Mouse (Mus musculus) limb, embryonic 11.5 days (tissue): ENCODE data around the gene Epha4. TPM values are rescaled to one million over a fixed set of nuclear protein-coding genes. Genes with fewer than 3 reads are reported as not detected.
A peak's percentile ranks its signal among the peaks of the same experiment; 100 is the strongest.

Source experiments
- ATAC-seq: fragments of 200-750 bp; cut with Nextera tagmentation; 2 replicates; pipeline ENCODE4 v1.8.0; 2017; ENCODE audit warnings: low read depth; ENCODE audit not compliant: insufficient number of reproducible peaks, low FRiP score, low TSS enrichment
- DNase-seq: peaks from one replicate; pipeline ENCODE4 v3.0.0-alpha.2; 2015; ENCODE audit warnings: low spot score
- H3K27ac ChIP-seq: fragments of 300-500 bp; sonication (generic); replicated peaks from 2 replicates; pipeline ENCODE4 v1.5.1; 2014; ENCODE audit warnings: low read depth, mild to moderate bottlenecking, low read length
- H3K27me3 ChIP-seq: fragments of 300-500 bp; sonication (generic); 2 replicates; pipeline ENCODE4 v1.6.1; 2014; ENCODE audit warnings: mild to moderate bottlenecking, low read length, mixed read lengths; ENCODE audit not compliant: control insufficient read depth, insufficient read depth
- H3K36me3 ChIP-seq: fragments of 300-500 bp; sonication (generic); 2 replicates; pipeline ENCODE4 v1.6.1; 2014; ENCODE audit warnings: mild to moderate bottlenecking, low read length, moderate library complexity, mixed read lengths; ENCODE audit not compliant: control insufficient read depth, insufficient read depth
- H3K4me1 ChIP-seq: fragments of 300-500 bp; sonication (generic); 2 replicates; pipeline ENCODE4 v1.6.1; 2014; ENCODE audit warnings: low read length, mixed read lengths; ENCODE audit not compliant: control insufficient read depth, insufficient read depth
- H3K4me2 ChIP-seq: fragments of 300-500 bp; sonication (generic); 2 replicates; pipeline ENCODE4 v1.6.1; 2014; ENCODE audit warnings: low read depth, mild to moderate bottlenecking, moderate library complexity; ENCODE audit not compliant: severe bottlenecking
- H3K4me3 ChIP-seq: fragments of 300-500 bp; sonication (generic); 2 replicates; pipeline ENCODE4 v1.5.1; 2014; ENCODE audit warnings: low read depth, low read length
- H3K9ac ChIP-seq: fragments of 300-500 bp; sonication (generic); 2 replicates; pipeline ENCODE4 v1.6.1; 2014; ENCODE audit warnings: mild to moderate bottlenecking, low read length
- H3K9me3 ChIP-seq: fragments of 300-500 bp; sonication (generic); 2 replicates; pipeline ENCODE4 v1.6.1; 2016; ENCODE audit warnings: low read length; ENCODE audit not compliant: control insufficient read depth
- WGBS: fragments of 180-500 bp; shearing (Covaris S2); extraction: QIAGEN DNeasy Blood & Tissue Kit; methylation state at CpG from one replicate; pipeline ENCODE4 v1.1.7; 2014; 5-methylcytosine and 5-hydroxymethylcytosine counted together
- polyA plus RNA-seq: library from polyadenylated mRNA; unstranded; fragments of >200 nt; fragmentation: Nextera tagmentation; extraction: Ambion mirVana; gene quantifications from 2 replicates; pipeline ENCODE4 v1.2.1, GENCODE M21; 2014

Gene Epha4
- polyA plus RNA-seq, 1 experiment from 2014 or later: 41.9 TPM

DNA sequence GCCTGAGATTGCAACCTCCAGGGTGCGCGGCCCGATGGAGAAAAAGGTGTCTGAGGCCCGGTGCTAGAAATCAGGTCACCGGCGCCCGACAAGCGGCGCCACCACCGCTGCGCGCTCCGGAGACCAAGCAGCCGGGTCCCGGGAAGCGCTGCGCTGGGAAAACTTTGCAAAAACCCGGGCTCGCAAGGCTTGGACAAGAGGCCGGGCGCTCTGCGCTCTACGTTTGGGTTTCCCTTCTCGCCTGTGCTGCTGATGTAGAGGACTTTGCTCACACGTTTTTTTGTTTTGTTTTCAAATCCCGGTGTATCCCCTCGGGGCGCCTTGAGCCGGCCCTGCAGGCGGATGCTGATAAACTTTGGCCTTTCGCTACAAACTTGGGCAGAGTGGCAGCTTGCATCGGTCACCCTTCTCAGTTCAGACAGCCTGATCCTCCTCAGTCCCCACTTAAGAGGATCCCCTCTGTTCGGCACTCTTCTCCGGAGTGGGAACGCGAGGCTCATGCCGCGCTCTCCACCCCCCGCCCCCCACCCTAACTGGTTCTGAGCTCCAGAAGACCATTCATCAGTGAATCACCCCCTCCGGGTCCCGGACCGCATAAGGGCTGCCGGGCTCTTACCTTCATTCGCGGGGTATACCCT is 444 bp downstream of the Epha4 start:
- peak overlapping the region; percentile 78 for H3K4me3 ChIP-seq
- peak overlapping the region; percentile 85 for H3K4me2 ChIP-seq
- peak overlapping the region; percentile 92 for H3K9ac ChIP-seq
- under 1% methylated on average over 45 of the region's 45 CpGs for WGBS
- H3K9me3 ChIP-seq: no peaks in the 10 kb centered on the region
- H3K36me3 ChIP-seq: no peaks in the 10 kb centered on the region; the same call in 1 of the 2 replicates
- peak overlapping the region; percentile 82 for H3K27ac ChIP-seq
- no peaks in the 10 kb centered on the region for H3K27me3 ChIP-seq
- DNase-seq (peak; percentile 73), ATAC-seq (peak; percentile 32; the same call in 1 of the 2 replicates)
- H3K4me1 ChIP-seq: peaks cover 15% of the 10 kb centered on the region

DNA sequence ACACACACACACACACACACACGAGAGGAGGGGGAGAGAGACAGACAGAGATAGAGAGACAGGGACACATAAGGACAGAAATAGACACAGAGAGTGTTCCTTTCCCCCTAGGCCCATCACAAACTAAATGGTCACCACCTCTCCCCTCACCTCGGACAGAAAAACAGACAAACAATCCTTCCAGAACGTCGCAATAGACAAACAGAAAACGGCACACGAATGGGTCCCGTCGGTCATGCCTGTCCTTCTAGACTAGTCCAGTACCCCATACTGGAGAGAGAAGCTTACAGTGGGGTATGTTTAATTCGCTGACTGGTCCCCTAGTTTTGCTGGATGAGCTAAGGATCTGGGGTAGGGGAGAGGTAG is 946 bp downstream of the Epha4 start:
- no peak for ATAC-seq
- no peaks in the 10 kb centered on the region for H3K27me3 ChIP-seq
- no peak for DNase-seq
- H3K4me2 ChIP-seq: peak overlapping the region; percentile 85
- H3K9ac ChIP-seq: peak overlapping the region; percentile 92
- peak overlapping the region; percentile 82 for H3K27ac ChIP-seq
- H3K4me3 ChIP-seq: peak overlapping the region; percentile 78
- 0% methylated on average over 9 of the region's 9 CpGs for WGBS
- peaks cover 15% of the 10 kb centered on the region for H3K4me1 ChIP-seq
- H3K36me3 ChIP-seq: no peaks in the 10 kb centered on the region; the same call in 1 of the 2 replicates
- H3K9me3 ChIP-seq: no peaks in the 10 kb centered on the region

DNA sequence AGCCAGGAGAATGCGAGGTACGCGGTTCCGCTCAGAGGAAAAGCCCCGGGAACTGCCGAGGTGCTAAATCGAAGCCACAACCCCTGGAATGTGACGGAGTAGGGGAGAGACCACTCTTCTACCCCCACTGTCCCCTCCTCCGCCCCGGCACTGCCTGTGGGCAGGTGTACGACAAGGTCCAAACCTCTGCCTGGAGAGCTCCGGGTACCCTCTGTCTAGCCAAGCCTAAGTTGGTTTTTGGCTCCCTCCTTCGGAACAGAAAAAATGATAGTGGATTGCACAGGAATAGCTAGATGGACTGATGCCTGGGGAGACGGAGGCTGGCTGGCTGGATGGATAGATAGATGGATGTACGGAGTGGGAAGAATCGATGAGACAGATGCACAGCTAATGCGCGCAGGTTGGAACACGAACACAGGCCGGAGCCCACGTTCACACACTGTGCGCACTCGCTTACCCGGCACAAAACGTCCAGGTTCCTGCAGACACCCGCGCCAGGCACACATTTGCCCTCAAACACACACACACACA is 1.4 kb downstream of the Epha4 start:
- H3K36me3 ChIP-seq: no peaks in the 10 kb centered on the region; the same call in 1 of the 2 replicates
- ATAC-seq (no peak), DNase-seq (peak; percentile 73)
- H3K4me1 ChIP-seq: peaks cover 18% of the 10 kb centered on the region
- under 1% methylated on average over 27 of the region's 27 CpGs for WGBS
- peak overlapping the region; percentile 85 for H3K4me2 ChIP-seq
- H3K9me3 ChIP-seq: no peaks in the 10 kb centered on the region
- no peaks in the 10 kb centered on the region for H3K27me3 ChIP-seq
- peak overlapping the region; percentile 51; the same call in 1 of the 2 replicates for H3K27ac ChIP-seq
- peak overlapping the region; percentile 78 for H3K4me3 ChIP-seq
- H3K9ac ChIP-seq: peak overlapping the region; percentile 92

DNA sequence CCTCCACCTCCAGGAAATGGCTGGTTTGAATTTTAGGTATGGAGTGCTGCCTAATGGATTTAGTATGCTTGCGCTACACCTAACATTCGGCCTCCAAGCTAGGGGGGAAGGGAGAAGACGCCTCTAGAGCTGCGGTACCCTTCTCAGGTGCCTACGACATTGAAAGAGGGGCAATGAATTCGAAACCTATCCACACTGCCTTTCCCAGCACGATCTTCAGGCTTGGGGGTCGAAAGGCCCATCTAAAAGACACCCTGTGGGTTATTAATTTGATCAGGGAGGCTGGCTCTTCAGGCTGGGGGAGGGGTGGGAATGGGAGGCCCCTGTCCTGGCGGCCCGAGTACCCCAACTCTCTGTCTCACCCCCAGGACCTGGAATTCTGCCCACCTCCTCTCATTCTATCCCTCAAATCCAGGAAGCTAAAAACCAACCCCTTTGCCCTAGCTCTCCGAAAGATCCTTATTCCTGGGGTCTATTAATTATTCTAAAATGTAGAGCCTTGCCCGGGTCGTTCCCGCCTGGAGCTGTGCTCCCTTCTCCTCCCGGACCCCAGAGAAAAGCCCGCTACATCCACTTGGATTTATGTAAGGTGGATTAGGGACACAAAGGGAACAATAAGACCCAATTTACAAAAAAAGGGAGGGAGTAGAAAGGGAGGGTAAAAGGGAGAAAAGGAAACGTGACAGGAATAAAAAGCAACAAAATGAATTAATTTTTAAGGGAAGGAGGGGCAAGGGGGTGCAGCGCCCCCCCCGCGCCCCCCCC is 2.3 kb downstream of the Epha4 start:
- WGBS: under 1% methylated on average over 20 of the region's 20 CpGs
- Histone ChIP-seq H3K27ac (no peak overlapping the region), H3K4me1 (peaks cover 18% of the 10 kb centered on the region), H3K9me3 (no peaks in the 10 kb centered on the region), H3K27me3 (no peaks in the 10 kb centered on the region), H3K4me2 (peak overlapping the region; percentile 85), H3K4me3 (peak overlapping the region; percentile 78), H3K36me3 (no peaks in the 10 kb centered on the region; the same call in 1 of the 2 replicates), H3K9ac (peak overlapping the region; percentile 92)
- DNase-seq: no peak
- no peak for ATAC-seq

DNA sequence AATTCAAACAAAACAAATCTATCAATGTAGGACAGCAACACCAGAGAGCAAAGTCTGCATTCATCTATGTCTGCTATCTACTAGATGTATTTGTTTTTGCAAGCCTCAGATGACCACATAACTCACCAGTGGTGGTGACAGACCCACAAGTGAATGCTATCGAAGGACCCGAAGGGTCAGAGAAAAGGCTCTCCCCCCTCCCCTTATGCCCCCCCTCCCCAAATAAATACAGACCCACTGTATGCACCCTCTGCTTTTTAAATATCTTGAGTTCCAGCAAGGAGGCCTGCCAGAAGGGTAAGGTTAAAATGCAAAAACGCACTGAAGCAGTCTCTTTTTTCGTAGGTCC is 2.9 kb downstream of the Epha4 start:
- H3K9ac ChIP-seq: no peak overlapping the region; the same call in 1 of the 2 replicates
- peak overlapping the region; percentile 85 for H3K4me2 ChIP-seq
- H3K27me3 ChIP-seq: no peaks in the 10 kb centered on the region
- DNase-seq: no peak
- WGBS: 2% methylated on average over 4 of the region's 4 CpGs
- H3K27ac ChIP-seq: no peak overlapping the region
- H3K4me3 ChIP-seq: peak overlapping the region; percentile 78
- peaks cover 18% of the 10 kb centered on the region for H3K4me1 ChIP-seq
- no peaks in the 10 kb centered on the region; the same call in 1 of the 2 replicates for H3K36me3 ChIP-seq
- ATAC-seq: no peak
- H3K9me3 ChIP-seq: no peaks in the 10 kb centered on the region

DNA sequence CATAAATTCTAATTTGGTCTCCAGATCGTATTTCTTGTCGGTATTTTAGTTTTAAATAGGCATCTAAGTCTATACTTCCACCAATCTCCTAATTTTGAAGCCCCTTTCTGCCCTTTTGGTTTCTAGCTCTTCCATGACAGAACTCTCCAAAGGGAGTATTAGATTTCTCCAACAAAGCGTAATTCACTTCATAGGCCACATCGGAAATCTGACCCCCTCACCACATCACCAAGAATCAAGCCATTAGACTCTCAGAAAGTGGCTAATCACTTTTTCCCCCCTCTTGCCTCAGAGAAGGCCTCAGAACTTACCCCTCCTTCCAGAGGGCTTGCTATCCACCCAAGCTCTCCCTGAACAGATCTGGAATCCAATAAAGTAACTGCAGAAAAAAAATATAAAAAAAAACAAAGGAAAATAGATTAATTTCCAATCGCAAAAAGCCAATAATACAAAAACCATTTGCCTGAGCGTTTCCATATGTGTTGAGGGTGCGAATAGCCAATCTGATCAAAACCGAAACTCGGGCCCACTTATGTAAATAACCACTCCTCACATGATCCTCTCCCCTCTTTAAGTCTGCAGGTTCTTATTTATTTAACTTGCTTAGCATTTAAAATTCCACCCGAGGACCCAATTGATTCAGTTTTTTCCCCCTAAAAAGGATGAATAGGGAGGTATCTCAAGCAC is 3.4 kb downstream of the Epha4 start:
- Histone ChIP-seq H3K36me3 (peaks cover 2% of the 10 kb centered on the region; the same call in 1 of the 2 replicates), H3K4me2 (peak overlapping the region; percentile 85), H3K9ac (no peak overlapping the region; the same call in 1 of the 2 replicates), H3K4me1 (peaks cover 22% of the 10 kb centered on the region), H3K27ac (no peak overlapping the region), H3K9me3 (no peaks in the 10 kb centered on the region), H3K4me3 (peak overlapping the region; percentile 78), H3K27me3 (no peaks in the 10 kb centered on the region)
- ATAC-seq: no peak
- DNase-seq: no peak
- 30% methylated on average over 10 of the region's 10 CpGs for WGBS

DNA sequence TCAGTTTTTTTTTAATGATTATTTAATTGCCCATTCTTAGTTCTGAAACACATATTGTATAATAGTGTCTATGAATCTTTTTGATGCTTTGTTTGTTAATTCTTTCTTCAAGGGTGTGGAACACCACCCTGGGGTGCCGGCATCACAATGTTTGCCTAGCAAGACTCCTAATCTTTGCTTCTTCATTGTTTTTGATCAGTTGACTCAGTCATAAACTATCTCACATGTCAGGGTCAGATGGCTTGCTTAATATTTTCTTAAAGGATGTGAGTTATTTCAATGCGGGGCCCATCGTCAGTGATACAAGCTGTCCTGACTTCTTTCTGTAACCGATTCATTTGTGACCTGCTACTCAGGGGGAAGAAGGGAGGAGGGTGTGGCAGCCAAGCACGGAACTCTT is 4.3 kb downstream of the Epha4 start:
- ATAC-seq: no peak
- H3K4me2 ChIP-seq: no peak overlapping the region
- 84% methylated on average over 5 of the region's 5 CpGs for WGBS
- H3K4me1 ChIP-seq: peaks cover 23% of the 10 kb centered on the region
- no peak overlapping the region for H3K4me3 ChIP-seq
- no peak overlapping the region for H3K27ac ChIP-seq
- no peaks in the 10 kb centered on the region for H3K27me3 ChIP-seq
- H3K9ac ChIP-seq: no peak overlapping the region
- DNase-seq: no peak
- H3K9me3 ChIP-seq: no peaks in the 10 kb centered on the region
- peaks cover 4% of the 10 kb centered on the region; the same call in 1 of the 2 replicates for H3K36me3 ChIP-seq

DNA sequence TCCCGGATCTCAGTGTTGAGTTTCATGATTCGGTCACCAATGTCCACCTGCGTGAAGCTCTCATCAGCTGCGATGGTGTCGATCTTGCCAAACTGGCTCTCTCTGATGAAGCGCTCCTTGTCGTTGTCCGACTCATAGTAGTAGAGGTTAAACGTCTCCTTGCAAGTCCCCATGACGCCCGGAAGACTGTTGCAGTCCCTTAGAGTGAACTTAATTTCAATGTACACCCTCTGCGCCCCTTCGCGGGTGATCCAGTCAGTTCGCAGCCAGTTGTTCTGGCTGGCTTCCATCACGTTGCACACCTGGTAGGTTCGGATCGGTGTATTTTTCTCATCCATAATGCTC is 8.1 kb downstream of the Epha4 start:
- Histone ChIP-seq H3K9ac (no peak overlapping the region), H3K36me3 (peaks cover 4% of the 10 kb centered on the region; the same call in 1 of the 2 replicates), H3K27me3 (no peaks in the 10 kb centered on the region), H3K27ac (no peak overlapping the region), H3K9me3 (no peaks in the 10 kb centered on the region), H3K4me1 (peaks cover 24% of the 10 kb centered on the region), H3K4me3 (no peak overlapping the region), H3K4me2 (no peak overlapping the region)
- ATAC-seq: no peak
- no peak for DNase-seq
- WGBS: 88% methylated on average over 18 of the region's 18 CpGs
